Mouse (Mus musculus): Measurements from ENCODE around the gene Mrgprg. TPM values are rescaled to one million over a fixed set of nuclear protein-coding genes. Genes with fewer than 3 reads are reported as not detected.

Gene Mrgprg
- polyA plus RNA-seq (2015; fragmentation: Illumina TruSeq; extraction: RNeasy Lipid Tissue Mini Kit (QIAGEN cat#74804); ENCODE audit: insufficient read depth, low read depth, low replicate concordance), result not detected

DNA sequence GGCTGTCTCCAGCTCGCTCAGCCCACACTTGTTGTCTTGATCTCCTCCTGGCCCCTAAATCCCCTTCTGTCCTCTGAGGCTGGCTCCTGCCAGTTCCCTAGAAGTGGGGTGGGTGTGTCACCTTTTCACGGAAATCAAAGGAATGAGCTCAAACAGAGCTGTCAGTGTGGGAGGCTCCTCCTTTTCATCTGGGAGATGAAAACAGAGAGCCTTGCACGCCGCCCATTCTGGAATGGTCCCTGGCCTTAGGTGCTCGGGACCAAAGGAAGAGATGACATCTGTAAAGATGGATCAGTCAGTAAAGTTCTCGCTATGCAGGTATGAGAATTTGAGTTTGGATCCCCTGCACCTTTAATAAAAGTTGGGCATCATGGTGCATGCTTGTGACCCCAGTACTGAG is at the start of gene Mrgprg:
TSS of gene Mrgprg (minus strand) at position 101 of the 400 bp plus-strand sequence.

DNA sequence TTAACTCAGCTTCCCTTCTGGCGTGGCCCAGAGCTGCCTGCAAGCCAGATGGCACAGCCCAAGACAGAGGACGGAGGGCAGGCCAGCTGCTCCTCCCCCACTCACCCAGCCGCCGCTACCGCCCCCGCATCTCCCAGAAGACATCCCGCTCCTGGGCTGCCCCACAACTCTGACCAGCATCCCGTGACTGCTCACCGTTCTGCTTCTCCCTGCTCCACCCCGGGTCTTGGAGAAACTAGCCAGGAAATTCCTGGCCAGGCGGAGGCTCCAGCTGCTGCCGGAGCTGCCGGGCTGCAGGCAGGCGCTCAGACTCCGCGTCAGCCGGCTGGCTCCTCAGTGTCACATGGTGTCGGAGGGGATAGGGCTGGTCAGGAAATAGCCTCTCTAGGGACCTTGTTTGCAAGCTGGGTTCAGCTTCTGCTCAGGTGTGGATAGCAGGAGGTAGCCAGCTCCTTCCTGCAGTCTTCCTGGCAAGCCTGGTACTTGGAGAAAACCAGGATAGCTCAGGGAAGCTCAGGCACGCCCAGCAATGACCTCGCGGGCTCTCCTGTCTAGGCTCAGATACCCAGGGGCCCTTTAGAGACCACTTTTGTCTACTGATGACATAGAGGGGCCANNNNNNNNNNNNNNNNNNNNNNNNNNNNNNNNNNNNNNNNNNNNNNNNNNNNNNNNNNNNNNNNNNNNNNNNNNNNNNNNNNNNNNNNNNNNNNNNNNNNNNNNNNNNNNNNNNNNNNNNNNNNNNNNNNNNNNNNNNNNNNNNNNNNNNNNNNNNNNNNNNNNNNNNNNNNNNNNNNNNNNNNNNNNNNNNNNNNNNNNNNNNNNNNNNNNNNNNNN is 17.4 kb upstream of the Mrgprg start, which contains the start of gene Mrgpre:
TSS of gene Mrgpre (minus strand) at position 505 of the 834 bp plus-strand sequence.

DNA sequence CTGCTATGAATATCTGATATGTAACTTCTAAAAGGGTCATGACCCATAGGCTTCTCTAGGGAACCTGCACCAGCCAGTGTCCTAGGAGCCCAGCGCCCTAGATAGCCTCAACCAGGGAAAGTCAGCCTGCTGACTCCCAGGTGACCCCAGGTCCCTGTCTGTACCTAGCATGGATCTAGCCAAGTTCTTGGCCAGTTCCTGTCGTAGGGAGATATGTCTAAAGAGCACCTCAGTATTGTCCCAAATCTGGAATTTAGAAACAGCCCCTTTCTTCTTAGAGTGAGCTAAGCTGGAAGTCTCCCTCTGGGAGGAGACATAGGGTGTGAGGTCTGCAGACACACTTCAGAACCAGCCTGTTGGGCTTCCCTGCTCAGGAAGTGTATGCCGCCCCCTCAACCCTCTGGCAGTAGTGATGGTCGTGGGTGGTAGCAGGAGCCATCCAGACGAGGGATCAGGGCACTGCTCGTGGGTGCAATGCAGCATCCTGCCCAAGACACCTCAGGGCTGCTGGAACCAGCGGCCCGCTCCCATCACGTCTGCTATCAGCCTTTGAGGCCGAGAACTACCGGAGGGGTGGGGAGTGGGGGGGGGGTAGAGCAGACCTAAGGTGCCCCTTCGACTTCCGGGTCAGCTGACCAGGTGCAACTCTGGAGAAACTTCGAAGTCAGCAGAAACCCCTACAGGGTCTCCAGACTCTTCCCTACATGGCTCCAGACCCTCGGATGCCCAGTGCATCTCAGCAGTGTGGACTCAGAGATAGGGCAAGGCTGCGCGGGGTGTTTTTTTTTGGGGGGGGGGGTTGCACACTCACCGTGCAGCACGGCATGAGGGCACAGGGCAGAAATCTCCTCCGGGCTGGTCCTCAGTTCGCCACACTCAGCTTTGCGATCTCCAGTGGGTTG is 10.4 kb downstream of the Mrgprg start, which contains the start of gene Osbpl5:
TSS of gene Osbpl5 (minus strand) at position 861 of the 902 bp plus-strand sequence.

Other genes starting within 250 kb of the Mrgprg start
- gene Nap1l4, start 217.9 kb downstream of the Mrgprg start, polyA plus RNA-seq (2015; fragmentation: Illumina TruSeq; extraction: RNeasy Lipid Tissue Mini Kit (QIAGEN cat#74804); ENCODE audit: insufficient read depth, low read depth, low replicate concordance), result 19.0 TPM
- 83.8 TPM for gene Cars, start 166.9 kb downstream of the Mrgprg start, polyA plus RNA-seq (2015; fragmentation: Illumina TruSeq; extraction: RNeasy Lipid Tissue Mini Kit (QIAGEN cat#74804); ENCODE audit: insufficient read depth, low read depth, low replicate concordance)
- 0.94 TPM for gene Tnfrsf26, start 138.3 kb downstream of the Mrgprg start, polyA plus RNA-seq (2015; fragmentation: Illumina TruSeq; extraction: RNeasy Lipid Tissue Mini Kit (QIAGEN cat#74804); ENCODE audit: insufficient read depth, low read depth, low replicate concordance)
- 3.2 TPM for gene Tnfrsf22, start 117.3 kb downstream of the Mrgprg start, polyA plus RNA-seq (2015; fragmentation: Illumina TruSeq; extraction: RNeasy Lipid Tissue Mini Kit (QIAGEN cat#74804); ENCODE audit: insufficient read depth, low read depth, low replicate concordance)
- gene Tnfrsf23, start 81.1 kb downstream of the Mrgprg start, polyA plus RNA-seq (2015; fragmentation: Illumina TruSeq; extraction: RNeasy Lipid Tissue Mini Kit (QIAGEN cat#74804); ENCODE audit: insufficient read depth, low read depth, low replicate concordance), result 1.8 TPM
- 6.5 TPM for gene Osbpl5, start 10.0 kb downstream of the Mrgprg start, polyA plus RNA-seq (2015; fragmentation: Illumina TruSeq; extraction: RNeasy Lipid Tissue Mini Kit (QIAGEN cat#74804); ENCODE audit: insufficient read depth, low read depth, low replicate concordance)
- gene Mrgpre, start 17.5 kb upstream of the Mrgprg start, polyA plus RNA-seq (2015; fragmentation: Illumina TruSeq; extraction: RNeasy Lipid Tissue Mini Kit (QIAGEN cat#74804); ENCODE audit: insufficient read depth, low read depth, low replicate concordance), result 1.1 TPM
- gene Nadsyn1, start 55.9 kb upstream of the Mrgprg start, polyA plus RNA-seq (2015; fragmentation: Illumina TruSeq; extraction: RNeasy Lipid Tissue Mini Kit (QIAGEN cat#74804); ENCODE audit: insufficient read depth, low read depth, low replicate concordance), result 4.0 TPM
- gene Dhcr7, start 56.2 kb upstream of the Mrgprg start, polyA plus RNA-seq (2015; fragmentation: Illumina TruSeq; extraction: RNeasy Lipid Tissue Mini Kit (QIAGEN cat#74804); ENCODE audit: insufficient read depth, low read depth, low replicate concordance), result 6.1 TPM
- not detected for gene Gm498, start 99.8 kb upstream of the Mrgprg start, polyA plus RNA-seq (2015; fragmentation: Illumina TruSeq; extraction: RNeasy Lipid Tissue Mini Kit (QIAGEN cat#74804); ENCODE audit: insufficient read depth, low read depth, low replicate concordance)
- 2.8 TPM for gene Shank2, start 234.9 kb upstream of the Mrgprg start, polyA plus RNA-seq (2015; fragmentation: Illumina TruSeq; extraction: RNeasy Lipid Tissue Mini Kit (QIAGEN cat#74804); ENCODE audit: insufficient read depth, low read depth, low replicate concordance)

Measured in pancreas, adult 10 weeks (tissue).